Mouse (Mus musculus) MEL (cell line): Measurements from ENCODE around the gene Tbx20.

Source experiments
- CTCF ChIP-seq, 3 experiments: IDR thresholded peaks in 2 of 3; conservative IDR thresholded peaks in 1 of 3; 2 replicates each; pipeline ENCODE4 v1.5.1; 2011 to 2012; ENCODE audit warnings: low read length in 3 of 3, low read depth in 2 of 3, mild to moderate bottlenecking in 2 of 3, improper control_type of control experiment in 1 of 3, inconsistent platforms in 1 of 3, mixed read lengths in 1 of 3, moderate library complexity in 1 of 3; ENCODE audit not compliant: control insufficient read depth in 1 of 3, insufficient read depth in 1 of 3, poor library complexity in 1 of 3, severe bottlenecking in 1 of 3
- E2F4 ChIP-seq: IDR thresholded peaks from 2 replicates; pipeline ENCODE4 v1.6.1; 2011; ENCODE audit warnings: low read depth, low read length, improper control_type of control experiment, borderline replicate concordance
- EP300 ChIP-seq, 2 experiments: IDR thresholded peaks; 2 replicates each; pipeline ENCODE4 v1.6.1; 2011; ENCODE audit warnings: improper control_type of control experiment in 2 of 2, low read length in 2 of 2, low read depth in 1 of 2, mild to moderate bottlenecking in 1 of 2
- HCFC1 ChIP-seq: IDR thresholded peaks from 2 replicates; pipeline ENCODE4 v1.6.1; 2012; ENCODE audit warnings: low read depth, mild to moderate bottlenecking, inconsistent platforms, low read length, improper control_type of control experiment, moderate library complexity
- MAFK ChIP-seq: IDR thresholded peaks from 2 replicates; pipeline ENCODE4 v1.6.1; 2011; ENCODE audit warnings: low read depth, mild to moderate bottlenecking, low read length, improper control_type of control experiment, borderline replicate concordance
- MXI1 ChIP-seq: IDR thresholded peaks from 2 replicates; pipeline ENCODE4 v1.6.1; 2011; ENCODE audit warnings: mild to moderate bottlenecking, low read depth, low read length, improper control_type of control experiment
- NELFE ChIP-seq: IDR thresholded peaks from 2 replicates; pipeline ENCODE4 v1.6.1; 2011; ENCODE audit warnings: low read depth, low read length, improper control_type of control experiment
- POLR2A ChIP-seq, 2 experiments: IDR thresholded peaks; 2 replicates each; pipeline ENCODE4 v1.6.1; 2011 to 2012; ENCODE audit warnings: low read length in 2 of 2, mild to moderate bottlenecking in 2 of 2, control low read depth in 1 of 2, improper control_type of control experiment in 1 of 2, low read depth in 1 of 2, moderate library complexity in 1 of 2; ENCODE audit not compliant: control insufficient read depth in 1 of 2, insufficient read depth in 1 of 2, poor library complexity in 1 of 2
- USF1 ChIP-seq: IDR thresholded peaks from 2 replicates; pipeline ENCODE4 v1.6.1; 2014; ENCODE audit warnings: low read depth, mild to moderate bottlenecking, inconsistent platforms, low read length, improper control_type of control experiment, moderate library complexity
- ZNF384 ChIP-seq: IDR thresholded peaks from 2 replicates; pipeline ENCODE4 v1.6.1; 2012; ENCODE audit warnings: low read depth, mild to moderate bottlenecking, inconsistent platforms, low read length, improper control_type of control experiment

GRCm38 (mm10) chr9:24696405-24696778 lies 77.7 kb downstream of the Tbx20 start:
- TF ChIP-seq POLR2A (IDR thresholded peaks at IDR 0.05; ENCODE audit: control insufficient read depth in 1 of 2, insufficient read depth in 1 of 2, low read depth in 1 of 2, low read length in 2 of 2, poor library complexity in 1 of 2) (0 out of 4 replicates have a peak, but pooled peaks of 1 of the 2 experiments have one; percentile 13), EP300 (IDR thresholded peaks at IDR 0.05; ENCODE audit: low read depth in 1 of 2, low read length in 2 of 2) (no peak), CTCF (IDR thresholded peaks at IDR 0.05 in 2 of 3, conservative IDR thresholded peaks at IDR 0.05 in 1 of 3; ENCODE audit: control insufficient read depth in 1 of 3, insufficient read depth in 1 of 3, low read depth in 2 of 3, low read length in 3 of 3, poor library complexity in 1 of 3, severe bottlenecking in 1 of 3) (no peak), MXI1 (no peak), USF1 (no peak), ZNF384 (no peak), HCFC1 (no peak), E2F4 (no peak), MAFK (no peak), NELFE (no peak)
